In the genomic region with DNA sequence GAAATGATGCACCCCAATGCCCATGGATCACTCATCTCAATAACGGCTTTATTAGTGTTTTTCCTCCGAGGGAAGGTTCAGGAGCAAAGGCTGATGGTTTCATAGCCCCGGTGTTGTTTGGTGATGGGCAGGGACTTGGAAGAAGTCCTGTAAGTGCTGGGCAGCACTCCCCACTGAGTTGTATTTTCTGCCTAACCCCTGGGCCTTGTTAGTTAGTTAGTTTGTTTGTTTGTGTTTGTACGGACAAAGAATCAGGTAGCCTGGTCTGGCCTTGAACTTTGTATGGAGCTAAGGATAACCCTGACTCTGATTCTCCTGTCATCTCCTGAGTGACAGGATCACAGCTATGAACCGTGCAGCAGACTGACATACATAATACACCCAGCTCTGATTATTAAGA, we compare ENCODE assay signal across 22 mouse cellular contexts.
DNase-seq lines count a peak whose midpoint lies in the region; ATAC-seq and TF ChIP-seq lines count a peak whose summit lies in the region.
"Had no signal": no experiment of that assay in that cellular context is flagged by ENCODE, and none has a peak within 500 bp of the region (broad histone marks: within the 10 kb centered on the region; RNA-seq: fewer than 3 reads in every experiment).

No protein-coding gene starts in this region.

- peak overlapping the region; percentile 36; the same call in 1 of the 2 replicates for H3K9ac ChIP-seq in liver, adult 2 months (ENCODE audit: low read depth, low read length)
- H3K9ac ChIP-seq in liver, embryonic 12.5 days, result no peak overlapping the region
- H3K9ac ChIP-seq in liver, embryonic 15.5 days, result no peak overlapping the region
- H3K9ac ChIP-seq in intestine, embryonic 15.5 days, result no peak overlapping the region
- H3K9ac ChIP-seq: embryonic facial prominence, embryonic 15.5 days; heart, embryonic 15.5 days; hindbrain, embryonic 13.5 days had no signal

- no peaks in the 10 kb centered on the region for H3K9me3 ChIP-seq in liver, embryonic 12.5 days (replicated peaks)
- H3K9me3 ChIP-seq in liver, embryonic 15.5 days (replicated peaks), result no peaks in the 10 kb centered on the region
- H3K9me3 ChIP-seq in intestine, embryonic 15.5 days, result no peaks in the 10 kb centered on the region
- H3K9me3 ChIP-seq: embryonic facial prominence, embryonic 15.5 days; forebrain, embryonic 10.5 days; heart, embryonic 15.5 days; hindbrain, embryonic 13.5 days had no signal

- H3K36me3 ChIP-seq in liver, adult 2 months (ENCODE audit: control insufficient read depth, insufficient read depth, low read length), result no peaks in the 10 kb centered on the region
- H3K36me3 ChIP-seq in liver, embryonic 12.5 days, result no peaks in the 10 kb centered on the region
- H3K36me3 ChIP-seq in liver, embryonic 15.5 days (replicated peaks), result no peaks in the 10 kb centered on the region
- no peaks in the 10 kb centered on the region for H3K36me3 ChIP-seq in intestine, embryonic 15.5 days
- H3K36me3 ChIP-seq: embryonic facial prominence, embryonic 15.5 days; forebrain, embryonic 10.5 days; heart, embryonic 15.5 days; hindbrain, embryonic 13.5 days had no signal

- no peak for TF ChIP-seq POLR2A in liver, adult 2 months (IDR thresholded peaks at IDR 0.05; ENCODE audit: extremely low read depth, insufficient read depth, low read length)

- H3K4me1 ChIP-seq in liver, adult 2 months (ENCODE audit: control insufficient read depth, insufficient read depth, low read length), result peaks cover 32% of the 10 kb centered on the region
- peaks cover 33% of the 10 kb centered on the region for H3K4me1 ChIP-seq in liver, embryonic 12.5 days
- H3K4me1 ChIP-seq in liver, embryonic 15.5 days (replicated peaks), result peaks cover 15% of the 10 kb centered on the region
- no peaks in the 10 kb centered on the region for H3K4me1 ChIP-seq in intestine, embryonic 15.5 days (replicated peaks)

- H3K27me3 ChIP-seq in liver, adult 2 months (ENCODE audit: control insufficient read depth, insufficient read depth, low read length), result no peaks in the 10 kb centered on the region
- H3K27me3 ChIP-seq in liver, embryonic 12.5 days (replicated peaks), result no peaks in the 10 kb centered on the region
- no peaks in the 10 kb centered on the region for H3K27me3 ChIP-seq in liver, embryonic 15.5 days
- no peaks in the 10 kb centered on the region for H3K27me3 ChIP-seq in intestine, embryonic 15.5 days (replicated peaks)
- H3K27me3 ChIP-seq: embryonic facial prominence, embryonic 15.5 days; heart, embryonic 15.5 days; hindbrain, embryonic 13.5 days had no signal

- no peak overlapping the region for H3K4me2 ChIP-seq in liver, embryonic 12.5 days
- H3K4me2 ChIP-seq in liver, embryonic 15.5 days, result no peak overlapping the region
- no peak overlapping the region for H3K4me2 ChIP-seq in intestine, embryonic 15.5 days (replicated peaks)
- H3K4me2 ChIP-seq: embryonic facial prominence, embryonic 15.5 days; heart, embryonic 11.5 days; heart, embryonic 15.5 days; hindbrain, embryonic 13.5 days had no signal

- H3K27ac ChIP-seq in liver, adult 2 months (replicated peaks; ENCODE audit: insufficient read depth, low read depth, low read length), result peak overlapping the region; percentile 95
- H3K27ac ChIP-seq in liver, embryonic 12.5 days, result peak overlapping the region; percentile 70
- peak overlapping the region; percentile 70 for H3K27ac ChIP-seq in liver, embryonic 15.5 days (replicated peaks)
- H3K27ac ChIP-seq in intestine, embryonic 15.5 days, result no peak overlapping the region
- H3K27ac ChIP-seq: embryonic facial prominence, embryonic 15.5 days; forebrain, embryonic 10.5 days; gastrocnemius, adult 2 months; heart, adult 2 months; heart, embryonic 15.5 days; hindbrain, embryonic 13.5 days had no signal

- WGBS in liver, adult 2 months, result 23% methylated on average over 5 of the region's 5 CpGs
- 69% methylated on average over 5 of the region's 5 CpGs for WGBS in liver, embryonic 12.5 days (ENCODE audit: insufficient replicate concordance)
- WGBS in liver, embryonic 15.5 days (ENCODE audit: insufficient replicate concordance), result 60% methylated on average over 5 of the region's 5 CpGs
- WGBS in intestine, embryonic 15.5 days, result 72% methylated on average over 5 of the region's 5 CpGs

- H3K4me3 ChIP-seq in liver, adult 2 months (ENCODE audit: insufficient read depth, low read depth, low read length), result 0 out of 2 replicates have a peak overlapping the region, but pooled peaks have one; percentile 2
- H3K4me3 ChIP-seq in liver, embryonic 12.5 days, result no peak overlapping the region
- H3K4me3 ChIP-seq in liver, embryonic 15.5 days (replicated peaks), result no peak overlapping the region
- no peak overlapping the region for H3K4me3 ChIP-seq in intestine, embryonic 15.5 days (replicated peaks)
- H3K4me3 ChIP-seq: embryonic facial prominence, embryonic 15.5 days; erythroblast, embryonic 14.5 days; forebrain, embryonic 10.5 days; gastrocnemius, adult 2 months; heart, adult 2 months; heart, embryonic 15.5 days; hindbrain, embryonic 13.5 days had no signal

- ATAC-seq in liver, embryonic 12.5 days, result no peak
- ATAC-seq in liver, embryonic 15.5 days (ENCODE audit: insufficient read depth), result no peak
- ATAC-seq in intestine, embryonic 15.5 days, result no peak
- ATAC-seq: forebrain, embryonic 14.5 days had no signal

- peak; percentile 90 for DNase-seq in liver, adult 2 months (ENCODE audit: extremely low read depth, low read depth, low spot score)
- no peak for DNase-seq in liver
- DNase-seq in cerebellum, postnatal 36 days, result no peak
- DNase-seq: adrenal gland, adult 2 months; adrenal gland, postnatal 25 days; cerebellum, adult 18-20 months; cerebellum, adult 9-11 months; embryo, embryonic 11 days; gastrocnemius, adult 2 months; gastrocnemius, postnatal 36 days; heart, adult 2 months; heart, postnatal 14 days had no signal

- no peak for TF ChIP-seq CTCF in liver, adult 2 months (IDR thresholded peaks at IDR 0.05; ENCODE audit: low read depth, low read length)

- H3K79me2 ChIP-seq in liver, adult 2 months (ENCODE audit: control insufficient read depth, insufficient read depth, low read length), result peaks cover 24% of the 10 kb centered on the region; the same call in 1 of the 2 replicates
